Mouse (Mus musculus) frontal cortex, postnatal 14 days (tissue): Measurements from ENCODE around the gene Ipo11.
"Not testable (repeated sequence)": the region's sequence is repeated elsewhere in the genome, so short reads cannot be mapped to it uniquely, and the experiment has no call there.

Experiments
- DNase-seq, 2 experiments: peaks; one replicate each; pipeline ENCODE4 v3.0.0; 2022; ENCODE audit warnings: low spot score in 2 of 2

The Ipo11 gene

GRCm38 (mm10) chr13:106936256-106937137 lies at the start of gene Ipo11:
Gene Ipo11 (minus strand): TSS chr13:106936958.
- peak; percentile 87 to 88 for DNase-seq

DNA sequence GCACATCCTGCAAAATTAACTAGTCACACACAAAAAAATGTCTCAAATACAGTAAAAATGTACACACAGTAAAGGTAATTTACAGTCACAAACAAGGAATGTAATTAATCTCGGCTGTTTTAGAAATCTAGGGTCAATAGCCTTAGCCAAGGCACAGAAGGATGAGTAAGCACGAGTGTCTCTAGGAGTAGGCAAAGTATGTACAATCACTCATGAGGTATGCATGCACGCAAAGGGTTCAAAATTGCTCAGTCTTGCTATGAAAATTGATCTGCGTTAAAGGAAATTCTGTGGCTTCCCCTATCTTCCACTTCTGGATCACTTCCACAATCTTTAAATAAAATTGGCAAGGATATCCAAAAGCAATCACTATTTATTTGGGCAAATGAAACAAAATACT lies 24.7 kb upstream of the Ipo11 start:
- no peak for DNase-seq

- no peak for DNase-seq
Observed at GRCm38 (mm10) chr13:106960557-106960956, 23.8 kb upstream of the Ipo11 start.

DNA sequence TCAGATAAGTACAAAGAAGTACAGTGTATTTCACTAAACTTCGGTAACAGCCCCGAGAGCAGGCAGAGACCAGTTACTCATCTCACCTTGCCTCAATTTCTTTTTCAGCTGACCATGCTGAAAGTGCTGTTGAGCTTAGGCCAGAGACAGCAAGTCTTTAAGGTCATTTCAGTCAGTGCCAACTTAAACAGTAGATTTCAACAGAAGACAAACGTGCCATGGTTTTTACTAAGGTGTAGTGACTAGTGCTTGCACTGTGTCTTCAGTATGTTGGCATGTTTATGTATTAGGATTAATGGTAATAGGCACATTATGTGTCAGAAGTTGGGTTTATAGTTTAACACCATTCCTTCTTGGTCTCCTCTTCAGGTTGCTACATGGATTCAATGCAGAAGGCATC lies 21.5 kb upstream of the Ipo11 start:
- no peak for DNase-seq

GRCm38 (mm10) chr13:106957554-106957953 lies 20.8 kb upstream of the Ipo11 start:
- DNase-seq: no peak

DNA sequence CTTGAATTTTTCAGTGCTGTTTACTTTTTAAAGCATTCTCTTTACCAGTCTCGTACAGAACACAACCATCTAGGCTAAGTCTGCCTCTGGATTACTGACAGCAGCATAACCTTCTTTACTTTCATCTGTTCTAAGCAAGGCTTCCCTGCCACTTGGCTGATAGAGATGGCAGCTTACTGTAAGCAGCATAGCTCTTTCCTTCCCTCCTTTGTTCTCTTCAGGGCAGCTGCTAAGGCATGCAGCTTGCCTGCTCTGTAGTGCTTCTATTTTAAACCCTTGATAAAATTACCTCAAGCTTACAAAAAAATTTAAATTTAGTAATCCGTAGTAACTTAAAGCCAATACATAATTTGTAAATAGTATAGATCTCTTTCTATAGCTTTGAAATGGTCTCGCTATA lies 18.1 kb upstream of the Ipo11 start:
- no peak for DNase-seq

GRCm38 (mm10) chr13:106947583-106947982 lies 10.8 kb upstream of the Ipo11 start:
- no peak for DNase-seq

GRCm38 (mm10) chr13:106946594-106947540 lies 10.1 kb upstream of the Ipo11 start, which contains the start of gene Dimt1:
Gene Dimt1 (plus strand): TSS chr13:106947127.
- DNase-seq: peak; percentile 92 to 93

- DNase-seq: no peak
Observed at GRCm38 (mm10) chr13:106945518-106945917, 8.8 kb upstream of the Ipo11 start.

DNA sequence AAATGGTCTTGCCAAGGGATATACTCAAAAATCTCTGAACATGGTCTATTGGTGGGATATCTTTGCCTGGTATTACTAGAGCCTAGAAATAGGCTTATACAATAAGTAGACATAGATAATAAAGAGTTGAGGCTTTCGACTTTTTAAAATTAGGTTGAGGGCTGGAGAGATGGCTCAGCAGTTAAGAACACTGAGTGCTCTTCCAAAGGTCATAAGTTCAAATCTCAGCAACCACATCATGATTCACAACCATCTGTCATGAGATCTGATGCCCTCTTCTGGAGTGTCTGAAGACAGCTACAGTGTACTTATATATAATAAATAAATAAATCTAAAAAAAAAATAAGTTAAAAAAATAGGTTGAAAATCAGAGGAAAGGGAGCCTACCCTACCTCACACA lies 6.0 kb upstream of the Ipo11 start:
- DNase-seq: no peak

DNA sequence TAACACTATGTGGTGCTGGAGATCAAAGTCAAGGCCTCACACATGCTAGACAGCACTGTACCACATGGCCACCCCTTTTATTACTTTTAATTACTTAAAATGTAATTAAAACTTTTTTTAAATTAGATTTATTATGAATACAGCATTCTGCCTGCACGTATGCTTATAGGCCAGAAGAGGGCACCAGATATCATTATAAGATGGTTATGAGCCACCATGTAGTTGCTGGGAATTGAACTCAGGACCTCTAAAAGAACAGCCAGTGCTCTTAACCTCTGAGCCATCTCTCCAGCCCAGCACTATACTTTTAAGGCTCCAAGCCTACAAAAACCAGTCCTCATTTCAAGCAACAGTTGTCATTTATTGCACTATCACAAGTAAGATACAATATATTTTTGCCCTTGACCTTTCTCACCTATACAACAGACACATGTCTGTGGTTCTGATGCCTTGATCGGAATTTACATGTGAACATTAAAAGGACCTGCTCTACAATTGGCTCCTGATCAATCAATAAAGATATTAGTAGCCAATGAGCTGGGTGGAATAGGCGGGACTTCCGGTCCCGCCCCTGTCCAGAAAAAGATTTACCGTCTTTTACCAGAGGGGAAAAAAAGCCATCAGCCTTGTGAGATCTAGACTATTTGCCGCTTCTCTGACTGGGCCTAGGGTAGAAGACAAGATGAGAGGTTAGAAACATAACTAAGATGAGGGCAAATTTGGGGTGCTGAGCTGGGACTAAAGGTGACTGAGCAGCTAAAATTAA lies 4.6 kb upstream of the Ipo11 start:
- DNase-seq: no peak

- DNase-seq: no peak
Observed at GRCm38 (mm10) chr13:106937138-106937472, 347 bp upstream of the Ipo11 start.

GRCm38 (mm10) chr13:106935871-106936255 lies 895 bp downstream of the Ipo11 start:
- DNase-seq: no peak

GRCm38 (mm10) chr13:106929201-106929600 lies 7.6 kb downstream of the Ipo11 start:
- DNase-seq: no peak

GRCm38 (mm10) chr13:106928296-106928695 lies 8.5 kb downstream of the Ipo11 start:
- DNase-seq: no peak

GRCm38 (mm10) chr13:106925921-106926320 lies 10.8 kb downstream of the Ipo11 start:
- not testable (repeated sequence) for DNase-seq

GRCm38 (mm10) chr13:106918322-106919050 lies 18.3 kb downstream of the Ipo11 start:
- DNase-seq: no peak

- no peak for DNase-seq
Observed at GRCm38 (mm10) chr13:106913125-106913736, 23.5 kb downstream of the Ipo11 start.

- no peak for DNase-seq
Observed at GRCm38 (mm10) chr13:106910096-106910495, 26.7 kb downstream of the Ipo11 start.

DNA sequence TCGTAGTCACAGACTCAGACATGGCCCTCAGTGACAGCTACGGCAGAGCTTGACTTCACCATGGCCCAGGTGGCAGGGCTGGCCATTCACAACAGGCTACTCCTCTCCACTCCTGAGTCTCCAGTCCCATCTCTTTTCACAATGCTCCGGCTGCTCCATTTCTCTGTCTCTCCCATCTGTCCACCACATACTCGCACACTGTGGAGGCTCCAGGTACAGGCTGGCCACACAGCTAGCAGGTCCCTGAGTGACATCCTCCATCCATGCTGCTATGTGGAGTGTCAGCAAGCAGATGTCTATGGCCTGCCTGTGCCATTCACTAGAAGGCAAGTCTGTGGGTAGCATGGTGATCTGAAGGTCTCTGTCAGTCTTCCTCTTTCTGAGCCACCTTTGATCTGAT lies 29.5 kb downstream of the Ipo11 start:
- no peak for DNase-seq

GRCm38 (mm10) chr13:106905154-106905553 lies 31.6 kb downstream of the Ipo11 start:
- DNase-seq: not testable (repeated sequence)
